ENCODE assay signal across 10 mouse cellular contexts in the genomic region with DNA sequence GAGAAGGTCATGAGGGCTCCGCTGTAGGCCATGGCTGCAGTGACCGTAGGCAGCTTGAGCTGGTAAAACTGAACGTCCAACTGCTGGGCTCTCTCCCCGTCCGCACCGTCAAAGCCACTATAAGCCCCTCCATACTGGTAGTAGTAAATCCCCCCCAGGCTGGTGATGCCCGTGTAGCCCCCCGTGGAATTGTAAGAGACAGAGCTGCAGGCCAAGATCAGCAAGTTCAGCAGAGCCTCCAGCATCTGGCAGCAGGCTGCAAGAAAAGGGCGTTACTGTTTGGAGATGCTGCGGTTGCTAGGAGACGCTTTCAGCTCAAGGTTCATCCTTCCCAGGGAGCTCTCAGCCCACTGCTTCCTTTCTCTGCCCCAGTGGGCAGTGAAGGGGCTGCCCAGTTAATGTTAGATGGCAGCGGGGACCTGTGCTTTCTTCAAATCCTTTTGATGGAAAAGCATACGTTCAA. TPM values are rescaled to one million over a fixed set of nuclear protein-coding genes. Genes with fewer than 3 reads are reported as not detected.
DNase-seq lines count a peak whose midpoint lies in the region; ATAC-seq and TF ChIP-seq lines count a peak whose summit lies in the region.
"Had no signal": no experiment of that assay in that cellular context is flagged by ENCODE, and none has a peak within 500 bp of the region (broad histone marks: within the 10 kb centered on the region; RNA-seq: fewer than 3 reads in every experiment).

No protein-coding gene starts in this region.

- 63% methylated on average over 13 of the region's 13 CpGs for WGBS in heart, postnatal 0 days
- WGBS in hindbrain, embryonic 12.5 days, result 45% methylated on average over 13 of the region's 13 CpGs
- 29% methylated on average over 13 of the region's 13 CpGs for WGBS in neural tube, embryonic 14.5 days
- WGBS in lung, adult 2 months, result 67% methylated on average over 13 of the region's 13 CpGs

- no peak overlapping the region for H3K4me2 ChIP-seq in heart, postnatal 0 days (ENCODE audit: low read depth, low read length)
- no peak overlapping the region for H3K4me2 ChIP-seq in hindbrain, embryonic 12.5 days (replicated peaks)
- no peak overlapping the region for H3K4me2 ChIP-seq in neural tube, embryonic 14.5 days (ENCODE audit: low read depth, low read length)

- H3K36me3 ChIP-seq in heart, postnatal 0 days (replicated peaks; ENCODE audit: control insufficient read depth, insufficient read depth, low read length), result no peaks in the 10 kb centered on the region
- H3K36me3 ChIP-seq in hindbrain, embryonic 12.5 days, result no peaks in the 10 kb centered on the region
- H3K36me3 ChIP-seq in neural tube, embryonic 14.5 days (ENCODE audit: control insufficient read depth, insufficient read depth, low read length), result no peaks in the 10 kb centered on the region

- peaks cover 14% of the 10 kb centered on the region for H3K4me1 ChIP-seq in heart, postnatal 0 days (ENCODE audit: control insufficient read depth, insufficient read depth)
- peaks cover 22% of the 10 kb centered on the region for H3K4me1 ChIP-seq in hindbrain, embryonic 12.5 days
- H3K4me1 ChIP-seq in neural tube, embryonic 14.5 days (ENCODE audit: control insufficient read depth, insufficient read depth, low read length), result peaks cover 9% of the 10 kb centered on the region
- peaks cover 3% of the 10 kb centered on the region for H3K4me1 ChIP-seq in lung, adult 2 months (ENCODE audit: control insufficient read depth, insufficient read depth, low read length)

- TF ChIP-seq POLR2A in lung, adult 2 months (IDR thresholded peaks at IDR 0.05; ENCODE audit: borderline replicate concordance, extremely low read depth, low read depth, low read length), result no peak

- no peak for ATAC-seq in heart, postnatal 0 days (ENCODE audit: insufficient read depth, low read depth)
- ATAC-seq in hindbrain, embryonic 12.5 days (ENCODE audit: low FRiP score), result peak; percentile 59
- peak; percentile 75 for ATAC-seq in neural tube, embryonic 14.5 days (ENCODE audit: low read depth)

- peak; percentile 30 for DNase-seq in heart, postnatal 0 days (ENCODE audit: low spot score)
- no peak for DNase-seq in heart, adult 8-10 months (ENCODE audit: low spot score)
- DNase-seq in brain, adult 2 months (ENCODE audit: low read depth, low spot score), result peak; percentile 83
- no peak for DNase-seq in cerebellum, postnatal 25 days
- DNase-seq in thymus, postnatal 10 days (ENCODE audit: low spot score in 2 of 2), result no peak
- DNase-seq in lung, adult 2 months, result no peak
- DNase-seq: kidney, adult 18-20 months had no signal

- no peak overlapping the region for H3K27ac ChIP-seq in heart, postnatal 0 days (ENCODE audit: low read depth)
- no peak overlapping the region for H3K27ac ChIP-seq in hindbrain, embryonic 12.5 days
- H3K27ac ChIP-seq in neural tube, embryonic 14.5 days (ENCODE audit: low read depth, low read length), result peak overlapping the region; percentile 45; the same call in 1 of the 2 replicates
- H3K27ac ChIP-seq: liver, embryonic 14.5 days had no signal

- TF ChIP-seq CTCF in heart, postnatal 0 days (IDR thresholded peaks at IDR 0.05; ENCODE audit: low read depth), result no peak
- no peak for TF ChIP-seq CTCF in lung, adult 2 months (IDR thresholded peaks at IDR 0.05; ENCODE audit: insufficient read depth, low read length)

- no peak overlapping the region for H3K9ac ChIP-seq in heart, postnatal 0 days (replicated peaks; ENCODE audit: low read depth, low read length)
- no peak overlapping the region for H3K9ac ChIP-seq in hindbrain, embryonic 12.5 days
- no peak overlapping the region for H3K9ac ChIP-seq in neural tube, embryonic 14.5 days (replicated peaks; ENCODE audit: low read depth, low read length)
- H3K9ac ChIP-seq: liver, embryonic 14.5 days had no signal

- 0 out of 2 replicates have a peak, but pooled peaks cover 8% of the 10 kb centered on the region for H3K27me3 ChIP-seq in heart, postnatal 0 days (ENCODE audit: control insufficient read depth, insufficient read depth, low read length)
- H3K27me3 ChIP-seq in hindbrain, embryonic 12.5 days, result 0 out of 2 replicates have a peak, but pooled peaks cover under 1% of the 10 kb centered on the region
- no peaks in the 10 kb centered on the region; the same call in 1 of the 2 replicates for H3K27me3 ChIP-seq in neural tube, embryonic 14.5 days (ENCODE audit: control insufficient read depth, insufficient read depth, low read length)

- TF ChIP-seq EP300 in heart, postnatal 0 days (IDR thresholded peaks at IDR 0.05; ENCODE audit: low read depth), result no peak

- no peaks in the 10 kb centered on the region for H3K9me3 ChIP-seq in heart, postnatal 0 days (replicated peaks; ENCODE audit: control insufficient read depth, low read length)
- H3K9me3 ChIP-seq in hindbrain, embryonic 12.5 days (replicated peaks), result no peaks in the 10 kb centered on the region
- no peaks in the 10 kb centered on the region for H3K9me3 ChIP-seq in neural tube, embryonic 14.5 days (ENCODE audit: control insufficient read depth, low read length)

- H3K4me3 ChIP-seq in heart, postnatal 0 days (ENCODE audit: low read depth, low read length), result no peak overlapping the region
- H3K4me3 ChIP-seq in hindbrain, embryonic 12.5 days, result no peak overlapping the region
- no peak overlapping the region for H3K4me3 ChIP-seq in neural tube, embryonic 14.5 days (ENCODE audit: low read depth, low read length)
- H3K4me3 ChIP-seq in lung, adult 2 months (replicated peaks; ENCODE audit: extremely low read depth, low read depth, low read length), result no peak overlapping the region

RNA-seq across cellular contexts. Expression of a gene that starts 7.5 kb away (rescaled TPM):
- 0.19 and 1.9 TPM in 2 replicates for total RNA-seq in heart, postnatal 0 days (2014; rRNA removed; ENCODE audit: low replicate concordance)
- 0.36 TPM in 2 replicates for polyA plus RNA-seq in heart, postnatal 0 days (2015; fragmentation: Nextera tagmentation; extraction: Ambion mirVana)
- under 1 TPM in 2 of 4 experiments, not detected in 2; 0.17 to 0.53 TPM for total RNA-seq in heart, adult 8-10 months (2022)
- 1.3 and 2.5 TPM in 2 replicates for polyA plus RNA-seq in hindbrain, embryonic 12.5 days (2016; fragmentation: Nextera tagmentation; extraction: Ambion mirVana)
- 1.0 and 1.1 TPM in 2 replicates for polyA plus RNA-seq in neural tube, embryonic 14.5 days (2014; fragmentation: Nextera tagmentation; extraction: Ambion mirVana)
- 5.9 TPM in 2 replicates for polyA plus RNA-seq in lung, adult 2 months (2012; rRNA removed)

RNA-seq across cellular contexts. Expression of a gene that starts 35.7 kb away (rescaled TPM):
- total RNA-seq in heart, postnatal 0 days (2014; rRNA removed; ENCODE audit: low replicate concordance), result 1.2 and 2.9 TPM in 2 replicates
- 0.26 and 0.34 TPM in 2 replicates for polyA plus RNA-seq in heart, postnatal 0 days (2015; fragmentation: Nextera tagmentation; extraction: Ambion mirVana)
- total RNA-seq in heart, adult 8-10 months (2022), result 1 to 10 TPM in 1 of 4 experiments, under 1 TPM in 3; 0.14 to 2.0 (median 0.41) TPM
- polyA plus RNA-seq in hindbrain, embryonic 12.5 days (2016; fragmentation: Nextera tagmentation; extraction: Ambion mirVana), result not detected in 2 replicates
- not detected in 2 replicates for polyA plus RNA-seq in neural tube, embryonic 14.5 days (2014; fragmentation: Nextera tagmentation; extraction: Ambion mirVana)
- polyA plus RNA-seq in lung, adult 2 months (2012; rRNA removed), result 0.71 and 1.00 TPM in 2 replicates

Comparison
In these comparisons a context has a peak if more than half of its experiments do, and no peak if none do; other contexts are left out.
1. DNase-seq: peak in heart, postnatal 0 days (single experiment) and brain, adult 2 months (single experiment); none in heart, adult 8-10 months (single experiment), cerebellum, postnatal 25 days (0 of 2), thymus, postnatal 10 days (0 of 2) and lung, adult 2 months (single experiment).